Mouse (Mus musculus) frontal cortex, postnatal 36 days (tissue): ENCODE measurements around the gene Slc34a1.

Experiments
- DNase-seq, 2 experiments: peaks; one replicate each; pipeline ENCODE4 v3.0.0; 2022; ENCODE audit warnings: low spot score in 2 of 2

The Slc34a1 gene

DNA sequence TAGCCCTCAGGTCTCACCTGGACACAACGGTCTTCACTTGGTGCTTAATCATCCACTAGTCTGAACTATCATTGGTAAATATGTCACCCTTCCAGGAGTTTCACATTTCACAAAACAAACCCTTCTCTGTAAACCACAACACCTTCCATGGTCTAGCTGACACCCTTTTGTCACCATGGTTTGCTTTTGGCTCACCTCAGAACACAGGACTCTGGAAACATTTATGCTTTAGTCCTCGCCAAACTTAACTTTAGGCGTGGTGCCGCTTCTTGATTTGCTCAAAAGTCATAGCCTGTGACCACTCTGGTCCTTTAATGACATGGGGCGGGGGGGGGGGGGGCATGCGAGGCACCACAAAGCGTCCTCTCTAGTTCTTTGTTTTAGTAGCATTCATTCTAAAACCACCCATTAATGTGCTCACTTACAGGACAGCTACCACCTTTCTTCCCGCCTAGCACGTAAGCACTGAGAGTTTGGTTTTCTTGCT is 45.9 kb downstream of the Slc34a1 start:
- no peak for DNase-seq

DNA sequence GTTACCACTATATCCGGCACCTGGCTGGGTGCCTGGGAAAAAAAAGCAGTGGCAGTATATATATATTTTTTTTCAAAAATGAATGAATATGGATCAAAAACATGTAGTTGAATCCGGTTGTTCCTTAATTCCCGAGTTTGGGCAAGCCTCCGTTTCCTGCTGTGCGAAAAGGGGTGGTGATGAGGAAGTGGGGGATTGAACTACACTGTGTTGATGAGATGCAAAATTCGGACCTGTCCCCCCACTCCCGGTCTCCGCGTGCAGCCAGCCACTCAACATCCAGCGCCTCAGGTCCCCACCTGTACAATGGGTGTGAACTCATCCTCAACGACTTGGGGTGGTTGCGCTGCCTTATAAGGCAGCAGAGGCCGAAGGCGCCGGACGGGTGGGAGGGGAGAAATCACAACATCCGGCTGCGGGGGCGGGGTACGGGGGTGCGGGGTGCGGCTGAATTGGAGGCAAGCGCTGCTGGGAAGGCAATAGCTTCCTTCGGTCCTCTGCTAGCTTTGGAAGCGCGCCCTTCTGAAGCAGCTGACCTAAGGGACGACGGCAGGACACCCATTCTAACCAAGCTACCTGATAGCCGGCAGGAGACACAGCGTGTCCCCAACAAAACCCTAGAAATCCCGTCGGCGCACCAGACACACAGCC is 46.4 kb downstream of the Slc34a1 start:
- DNase-seq, result no peak

DNA sequence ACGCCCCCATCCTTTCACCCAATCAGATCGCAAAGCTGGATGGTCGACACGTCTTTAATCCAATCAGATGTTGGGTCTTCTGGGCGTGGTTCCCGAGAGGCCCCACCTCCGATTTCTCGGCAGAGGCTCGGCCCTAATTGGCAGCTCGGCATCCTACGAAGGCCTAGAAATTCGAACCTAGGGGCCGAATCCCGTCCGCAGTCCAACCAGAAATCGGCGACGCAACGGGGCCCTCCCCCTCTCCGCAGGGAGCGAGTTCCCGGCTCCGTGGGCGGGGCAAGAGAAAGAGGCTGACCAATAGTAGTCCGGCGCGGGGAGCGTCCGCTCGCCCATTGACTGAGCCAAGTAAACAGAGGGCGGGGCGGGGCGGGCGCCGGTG is 46.9 kb downstream of the Slc34a1 start, which contains the start of gene Grk6:
Grk6 (plus strand) TSS at position 136 of the 379 bp plus-strand sequence.
- DNase-seq, result peak; percentile 99 to 100

DNA sequence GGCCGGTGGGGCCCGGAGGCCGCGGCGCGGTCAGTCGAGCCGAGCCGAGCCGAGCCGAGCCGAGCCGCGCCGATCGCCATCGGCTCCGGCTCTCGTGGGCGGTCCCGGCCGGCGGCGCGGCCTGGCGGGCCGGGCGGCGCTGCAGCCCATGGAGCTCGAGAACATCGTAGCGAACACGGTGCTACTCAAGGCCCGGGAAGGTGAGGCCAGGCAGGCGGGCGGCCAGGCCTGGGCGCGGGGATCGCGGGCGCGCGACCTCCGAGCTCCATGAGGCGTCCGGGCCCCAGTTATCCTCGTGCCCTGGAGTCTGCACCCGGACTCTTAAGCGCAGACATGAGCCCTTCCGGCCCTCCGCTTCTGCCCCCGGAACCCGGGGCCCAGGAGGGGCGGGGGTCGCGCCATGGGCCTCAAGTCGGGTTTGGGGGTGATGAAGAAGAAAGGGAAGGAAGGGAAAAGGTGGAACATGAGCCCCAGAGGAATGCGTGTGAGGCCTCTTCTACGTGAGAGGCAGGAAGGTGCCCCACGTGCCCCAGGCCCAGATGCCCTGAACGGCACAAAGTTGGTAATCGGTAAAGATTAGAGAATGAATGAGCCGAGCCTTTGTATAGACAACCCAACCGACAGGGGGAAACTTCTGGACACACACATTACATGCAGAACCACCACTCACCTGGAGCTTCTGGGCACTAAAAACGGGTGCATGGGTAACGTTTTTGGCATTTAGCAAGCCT is 47.5 kb downstream of the Slc34a1 start:
- DNase-seq, result no peak

DNA sequence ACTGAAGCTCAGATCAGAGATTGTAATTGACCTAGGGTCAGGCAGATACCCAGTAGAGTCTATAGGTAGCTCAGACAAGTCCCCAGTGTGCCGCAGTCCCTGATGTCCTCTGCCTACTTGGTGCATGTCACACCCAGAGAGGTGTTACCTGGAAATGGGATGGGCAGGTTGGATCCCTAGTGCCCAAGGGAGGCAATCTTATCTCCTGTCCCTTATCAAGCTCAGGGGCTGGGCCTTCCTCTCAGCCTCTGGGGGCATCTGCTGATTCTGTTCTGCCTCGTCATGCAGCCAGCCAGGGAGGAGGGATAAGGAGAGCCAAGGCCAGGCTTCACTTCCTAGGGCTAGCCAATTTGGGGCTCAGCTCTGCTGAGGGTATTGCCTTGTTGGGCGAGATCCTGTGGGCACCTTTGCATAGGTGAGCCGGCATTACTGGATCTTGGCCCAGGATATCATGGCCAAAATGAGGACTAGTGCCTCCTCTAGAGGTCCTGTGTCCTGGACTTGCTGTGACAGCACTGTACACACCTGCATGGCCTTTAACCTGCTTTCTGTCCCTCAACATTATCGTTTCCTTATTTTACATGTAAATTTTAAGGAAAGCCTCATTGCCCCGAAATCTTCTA is 48.6 kb downstream of the Slc34a1 start:
- no peak for DNase-seq

DNA sequence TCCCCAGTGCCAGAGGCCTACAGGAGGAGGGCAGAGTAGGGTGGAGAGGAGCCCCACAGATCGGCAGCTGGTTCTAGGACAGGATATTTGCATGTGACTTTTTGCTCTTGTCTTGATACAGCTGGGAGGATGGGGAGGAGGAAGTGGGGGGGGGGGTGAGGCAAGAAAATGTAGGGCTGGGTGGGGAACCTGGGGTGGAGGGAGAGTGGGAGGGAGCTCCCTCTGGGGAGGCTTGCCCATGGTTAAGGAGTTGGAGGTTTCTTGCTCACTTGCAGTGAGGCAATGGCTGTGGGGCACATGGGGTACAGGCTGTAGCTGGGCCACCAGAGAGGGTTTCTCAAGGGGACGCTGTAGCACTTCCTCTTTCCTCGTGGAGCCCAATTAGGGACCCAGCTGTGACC is 49.6 kb downstream of the Slc34a1 start:
- DNase-seq, result no peak

DNA sequence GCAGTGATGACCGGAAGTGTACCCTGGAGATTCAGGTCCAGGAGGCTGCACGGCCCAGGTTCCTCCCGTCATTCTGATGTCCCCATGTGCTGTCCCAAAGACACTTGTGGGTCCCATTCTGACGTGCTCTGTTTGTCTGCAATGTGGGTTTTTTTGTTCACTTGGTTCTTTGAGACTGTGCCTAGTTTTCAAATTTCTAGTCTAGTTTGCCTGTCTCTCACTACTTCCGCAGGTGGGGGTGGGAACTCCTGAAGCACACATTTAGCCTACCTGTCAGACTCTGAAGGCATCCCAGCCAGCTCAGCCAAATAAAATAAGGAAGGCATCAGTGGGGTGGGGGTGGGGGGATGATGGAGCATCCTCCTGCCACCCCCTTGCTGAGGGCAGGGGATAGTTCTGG is 50.1 kb downstream of the Slc34a1 start:
- DNase-seq, result no peak

DNA sequence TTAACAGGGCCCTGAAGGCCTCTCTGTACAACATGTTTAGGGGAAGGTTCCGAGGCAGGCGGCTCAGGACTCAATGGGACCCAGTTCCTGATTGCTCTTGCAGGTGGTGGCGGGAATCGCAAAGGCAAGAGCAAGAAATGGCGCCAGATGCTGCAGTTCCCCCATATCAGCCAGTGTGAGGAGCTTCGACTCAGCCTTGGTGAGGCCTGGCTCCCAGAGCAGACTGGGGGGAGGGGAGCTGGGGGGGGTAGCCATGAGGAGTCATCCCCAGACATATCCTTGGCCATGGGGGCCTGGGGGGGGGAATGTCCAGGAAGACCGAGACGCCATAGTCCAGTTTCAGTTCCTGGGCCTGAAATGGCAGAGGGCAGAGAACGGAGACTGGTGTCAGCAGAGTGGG is 51.2 kb downstream of the Slc34a1 start:
- DNase-seq, result no peak

DNA sequence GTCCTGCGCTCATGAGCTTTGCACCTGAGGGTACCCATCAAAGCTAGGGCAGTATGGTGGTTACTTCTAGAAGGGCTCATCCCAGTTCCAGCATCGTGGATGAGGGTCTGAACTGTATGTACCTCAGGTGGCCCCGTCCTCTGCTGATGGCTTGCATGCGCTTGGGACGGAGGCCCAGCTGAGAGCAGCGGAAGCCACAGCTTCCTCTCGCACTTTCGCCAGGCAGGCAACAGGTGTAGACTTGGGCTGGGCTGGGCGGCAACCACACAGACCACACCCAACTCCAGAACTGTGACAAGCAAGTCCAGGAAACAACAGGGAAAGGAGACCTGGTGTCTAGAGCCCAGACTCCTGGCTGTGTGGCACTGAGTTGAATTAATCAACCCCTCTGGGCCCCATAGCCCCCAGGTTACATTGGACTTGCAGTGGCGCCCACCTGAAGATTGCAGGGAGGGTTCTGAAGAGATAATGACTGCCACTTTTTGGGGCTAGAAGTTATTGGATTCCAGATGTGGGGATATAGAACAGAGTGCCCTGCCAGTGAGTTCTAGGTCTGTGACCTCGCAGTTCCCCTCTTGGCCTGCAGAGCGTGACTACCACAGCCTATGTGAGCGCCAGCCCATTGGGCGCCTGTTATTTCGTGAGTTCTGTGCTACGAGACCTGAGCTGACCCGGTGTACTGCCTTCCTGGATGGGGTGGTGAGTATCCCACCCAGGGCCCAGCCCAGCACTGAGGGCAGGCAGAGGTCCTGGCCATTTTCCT is 51.9 kb downstream of the Slc34a1 start:
- no peak for DNase-seq

DNA sequence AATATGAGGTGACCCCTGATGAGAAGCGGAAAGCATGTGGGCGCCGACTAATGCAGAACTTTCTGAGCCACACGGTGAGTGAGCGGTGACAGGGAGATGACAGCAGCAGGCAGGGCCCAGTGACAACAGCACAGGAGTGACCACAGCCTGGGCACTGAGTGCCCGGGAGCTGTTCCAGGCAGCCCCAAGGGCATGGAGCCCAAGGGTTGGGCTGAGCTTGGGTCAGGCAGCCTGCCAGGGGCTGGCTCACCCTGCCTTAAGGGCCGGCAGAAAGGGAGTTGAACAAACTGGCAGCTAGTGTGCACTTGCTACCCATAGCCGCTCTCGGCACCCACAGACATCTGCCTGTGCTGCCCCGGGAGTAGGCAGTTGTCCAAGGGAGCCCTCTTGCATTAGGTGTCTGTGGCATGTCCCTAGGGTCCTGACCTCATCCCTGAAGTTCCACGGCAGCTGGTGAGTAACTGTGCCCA is 52.6 kb downstream of the Slc34a1 start:
- DNase-seq, result peak; percentile 33 to 51

DNA sequence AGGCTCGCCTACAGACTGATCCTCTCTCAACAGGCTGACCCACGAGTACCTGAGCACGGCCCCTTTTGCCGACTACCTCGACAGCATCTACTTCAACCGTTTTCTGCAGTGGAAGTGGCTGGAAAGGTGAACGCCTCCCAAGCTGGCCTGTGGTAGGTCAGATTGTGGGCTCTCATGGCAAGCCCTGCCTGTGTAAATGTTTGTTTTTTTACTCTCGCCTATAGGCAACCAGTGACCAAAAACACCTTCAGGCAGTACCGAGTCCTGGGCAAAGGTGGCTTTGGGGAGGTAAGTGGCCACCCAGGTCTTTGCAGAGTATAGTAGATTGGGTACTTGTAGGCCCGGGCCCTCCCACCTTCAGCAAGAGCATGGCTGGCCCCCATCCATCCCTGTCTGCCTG is 53.3 kb downstream of the Slc34a1 start:
- no peak for DNase-seq

DNA sequence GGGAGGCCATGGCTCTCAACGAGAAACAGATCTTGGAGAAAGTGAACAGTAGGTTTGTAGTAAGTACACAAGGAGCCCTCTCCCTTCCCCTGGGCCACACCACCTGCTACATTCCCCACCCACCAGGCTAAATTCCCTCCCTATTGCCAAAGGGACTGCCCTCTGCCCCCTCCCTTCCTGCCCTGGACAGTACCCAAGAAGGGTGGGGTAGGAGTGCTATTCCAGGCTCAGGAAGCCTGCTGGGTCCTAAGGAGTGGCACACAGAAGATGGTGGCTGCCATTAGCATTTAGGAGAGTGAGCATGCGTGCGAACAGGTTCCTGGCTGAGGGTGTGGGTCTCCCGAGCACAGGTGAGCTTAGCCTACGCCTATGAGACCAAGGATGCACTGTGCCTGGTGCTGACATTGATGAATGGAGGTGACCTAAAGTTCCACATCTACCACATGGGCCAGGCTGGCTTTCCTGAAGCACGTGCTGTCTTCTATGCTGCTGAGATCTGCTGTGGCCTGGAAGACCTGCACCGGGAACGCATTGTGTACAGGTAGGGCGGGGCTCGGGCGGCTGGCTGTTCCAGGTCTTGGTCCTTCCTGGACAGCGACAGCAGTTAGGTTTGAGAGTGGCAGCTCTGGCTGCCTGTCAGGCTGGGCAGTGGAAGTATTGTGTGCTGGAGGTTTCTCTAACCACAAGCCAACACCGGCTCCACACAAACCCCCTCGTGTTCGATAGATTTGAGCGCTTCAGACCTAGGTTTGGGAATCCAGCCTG is 54.0 kb downstream of the Slc34a1 start:
- DNase-seq, result no peak

DNA sequence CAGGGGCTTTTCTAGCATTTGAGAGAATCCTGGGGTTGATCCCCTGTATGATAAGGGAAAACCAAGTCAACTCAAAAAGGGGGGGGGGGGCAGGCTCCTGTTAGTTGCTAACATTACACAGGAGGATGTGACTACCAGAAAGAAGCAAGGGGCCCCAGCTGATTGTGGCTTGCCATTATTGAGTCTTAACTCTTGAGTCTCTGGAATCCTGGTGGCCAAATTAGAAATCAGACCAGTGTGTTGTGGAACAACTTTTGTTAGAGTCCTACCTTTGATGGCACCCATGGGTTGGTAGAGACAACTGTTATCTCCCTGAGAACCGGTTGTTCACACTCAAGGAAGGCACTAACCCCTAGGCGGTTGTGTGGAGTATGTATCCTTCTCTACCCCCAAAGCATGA is 65.0 kb downstream of the Slc34a1 start:
- DNase-seq, result no peak

DNA sequence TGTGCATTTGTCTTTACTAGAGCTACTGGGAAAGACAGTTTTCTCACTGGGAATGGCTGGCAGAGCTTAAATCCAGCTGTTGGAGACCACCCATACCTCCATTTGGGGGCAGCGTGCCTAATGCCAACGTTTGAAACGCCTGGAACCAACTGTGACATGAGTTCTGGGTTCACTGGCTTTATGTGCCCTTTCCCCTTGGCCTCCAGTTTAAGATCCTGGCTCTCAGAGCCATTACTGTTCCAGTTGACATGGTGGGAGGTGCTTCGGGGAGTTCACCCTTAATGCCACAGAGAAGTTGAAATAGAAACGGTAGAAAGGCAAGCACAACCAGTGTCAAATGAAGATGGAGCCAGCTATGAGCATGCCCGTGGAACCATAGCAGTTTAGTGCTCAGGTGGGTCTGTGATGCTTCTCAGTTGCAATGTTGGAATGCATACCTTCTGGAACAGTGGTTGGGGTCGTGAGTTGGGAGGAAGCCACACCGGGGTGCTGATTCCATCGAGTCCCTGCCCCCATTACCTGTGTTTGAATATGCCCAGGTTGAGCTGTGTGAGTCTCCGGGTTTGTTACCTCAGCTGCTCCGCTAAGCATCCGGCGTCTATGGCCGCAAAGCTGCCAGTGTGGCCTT is 65.5 kb downstream of the Slc34a1 start:
- peak in 1 of 2 experiments; percentile 44 for DNase-seq

DNA sequence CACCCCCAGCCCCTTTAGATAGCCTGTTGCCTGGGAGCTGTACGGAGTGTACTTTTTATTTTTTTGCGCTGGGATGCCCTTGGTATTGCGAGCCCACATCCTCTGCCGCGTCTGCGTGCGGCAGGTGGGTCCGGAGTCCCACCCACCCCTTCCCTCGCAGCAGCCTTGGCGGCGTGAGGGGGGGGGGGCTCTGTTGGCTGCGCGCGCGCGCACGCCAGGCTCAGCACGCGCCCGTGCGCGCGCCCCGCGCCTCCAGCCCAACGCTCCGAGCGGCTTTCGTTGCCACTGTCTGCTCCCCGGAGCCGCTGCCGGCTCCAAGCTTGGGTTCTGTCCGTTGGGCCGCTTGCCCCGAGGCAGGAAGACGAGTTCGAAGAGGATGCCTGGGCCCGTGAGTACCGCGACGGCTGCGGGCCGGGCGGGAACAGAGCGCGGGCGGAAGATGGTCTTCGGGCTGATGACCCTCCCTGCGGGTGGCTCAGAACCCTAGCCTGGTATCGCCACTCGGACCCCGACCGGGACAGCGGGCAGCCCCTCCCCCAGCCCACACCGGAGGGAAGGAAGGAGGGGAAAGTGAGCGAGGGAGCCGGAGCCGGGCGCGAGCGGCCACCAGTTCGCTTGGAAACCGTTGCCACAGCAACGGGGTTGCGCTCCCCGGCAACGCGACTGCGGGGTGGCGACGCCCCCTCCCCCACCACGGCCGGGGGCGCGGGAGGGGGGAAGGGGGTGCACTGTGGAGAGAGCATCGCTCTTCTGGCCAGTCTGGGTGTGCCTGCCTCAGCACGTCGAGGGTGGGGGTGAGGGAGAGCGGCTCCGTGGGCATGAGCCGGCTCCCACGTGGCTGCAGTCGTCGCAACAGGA is 66.3 kb downstream of the Slc34a1 start, which contains the start of gene Prr7:
Prr7 (plus strand) TSS at position 241 of the 858 bp plus-strand sequence.
- peak; percentile 77 for DNase-seq

DNA sequence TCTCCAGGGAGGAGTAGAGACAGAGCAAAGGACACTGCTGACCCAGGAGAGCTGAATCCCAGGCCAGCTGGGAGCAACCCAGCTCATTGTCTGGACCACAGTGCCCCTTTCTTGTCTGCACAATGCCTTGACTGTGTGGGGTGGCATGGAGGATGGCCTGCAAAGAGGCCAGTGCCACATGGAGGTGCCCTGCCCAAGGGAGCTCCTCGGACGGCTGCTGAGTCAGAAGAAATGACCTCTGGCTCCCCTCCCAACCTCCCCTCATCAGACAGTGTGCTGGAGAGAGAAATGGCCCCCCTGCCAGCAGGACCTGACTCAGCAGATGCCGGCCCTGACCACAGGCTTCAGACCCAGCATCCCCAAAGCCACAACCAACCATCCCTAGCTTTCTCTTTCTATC is 67.2 kb downstream of the Slc34a1 start:
- peak in 1 of 2 experiments; percentile 42 for DNase-seq
